Mouse (Mus musculus) heart, postnatal 0 days (tissue): ENCODE measurements around the gene Jade2. TPM values are rescaled to one million over a fixed set of nuclear protein-coding genes. Genes with fewer than 3 reads are reported as not detected.

Source experiments
- ATAC-seq: fragments of 200-750 bp; cut with Nextera tagmentation; 2 replicates; pipeline ENCODE4 v1.8.0; 2017; ENCODE audit warnings: low read depth, moderate number of reproducible peaks, moderate library complexity; ENCODE audit not compliant: insufficient read depth
- DNase-seq: peaks from one replicate; pipeline ENCODE4 v3.0.0-alpha.2; 2016; ENCODE audit warnings: low spot score
- H3K27ac ChIP-seq: fragments of 300-500 bp; sonication (generic); 2 replicates; pipeline ENCODE4 v1.5.1; 2014; ENCODE audit warnings: low read depth, mild to moderate bottlenecking
- H3K27me3 ChIP-seq: fragments of 300-500 bp; sonication (generic); 2 replicates; pipeline ENCODE4 v1.6.1; 2014; ENCODE audit warnings: low read length, mixed read lengths; ENCODE audit not compliant: control insufficient read depth, insufficient read depth
- H3K36me3 ChIP-seq: fragments of 300-500 bp; sonication (generic); replicated peaks from 2 replicates; pipeline ENCODE4 v1.6.1; 2014; ENCODE audit warnings: low read length, mixed read lengths; ENCODE audit not compliant: control insufficient read depth, insufficient read depth
- H3K4me1 ChIP-seq: fragments of 300-500 bp; sonication (generic); 2 replicates; pipeline ENCODE4 v1.6.1; 2014; ENCODE audit warnings: antibody characterized with exemption; ENCODE audit not compliant: control insufficient read depth, insufficient read depth
- H3K4me2 ChIP-seq: fragments of 300-500 bp; sonication (generic); 2 replicates; pipeline ENCODE4 v1.6.1; 2014; ENCODE audit warnings: low read depth, mild to moderate bottlenecking, low read length, moderate library complexity
- H3K4me3 ChIP-seq: fragments of 300-500 bp; sonication (generic); 2 replicates; pipeline ENCODE4 v1.5.1; 2014; ENCODE audit warnings: low read depth, low read length
- H3K9ac ChIP-seq: fragments of 300-500 bp; sonication (generic); replicated peaks from 2 replicates; pipeline ENCODE4 v1.6.1; 2014; ENCODE audit warnings: low read depth, low read length, mixed read lengths
- H3K9me3 ChIP-seq: fragments of 300-500 bp; sonication (generic); replicated peaks from 2 replicates; pipeline ENCODE4 v1.6.1; 2016; ENCODE audit warnings: low read length; ENCODE audit not compliant: control insufficient read depth
- CTCF ChIP-seq: IDR thresholded peaks from 2 replicates; pipeline ENCODE4 v1.5.1; 2016; ENCODE audit warnings: antibody characterized with exemption, control low read depth, low read depth
- EP300 ChIP-seq: IDR thresholded peaks from 2 replicates; pipeline ENCODE4 v1.6.1; 2016; ENCODE audit warnings: antibody characterized with exemption, low read depth
- WGBS: fragments of 180-500 bp; shearing (Covaris S2); extraction: QIAGEN DNeasy Blood & Tissue Kit; methylation state at CpG from one replicate; pipeline ENCODE4 v1.1.7; 2014; 5-methylcytosine and 5-hydroxymethylcytosine counted together
- polyA plus RNA-seq: library from polyadenylated mRNA; unstranded; fragments of >200 nt; fragmentation: Nextera tagmentation; extraction: Ambion mirVana; gene quantifications from 2 replicates; pipeline ENCODE4 v1.2.1, GENCODE M21; 2015
- total RNA-seq: library from RNA; depleted of rRNA; stranded (reverse); fragments of >200 nt; gene quantifications from 2 replicates; pipeline ENCODE4 v1.2.3, GENCODE M21; 2014; ENCODE audit warnings: low replicate concordance

Jade2 gene
- total and polyA plus RNA-seq, 2 experiments from 2014 or later: 0.72 to 1.9 TPM

GRCm38 (mm10) chr11:51823271-51823670 lies 34.2 kb downstream of the Jade2 start:
- H3K27ac ChIP-seq: no peak overlapping the region
- WGBS: 89% methylated on average over 11 of the region's 11 CpGs
- H3K9me3 ChIP-seq: no peaks in the 10 kb centered on the region
- peaks cover 8% of the 10 kb centered on the region; the same call in 1 of the 2 replicates for H3K4me1 ChIP-seq
- no peak overlapping the region for H3K4me3 ChIP-seq
- no peak for TF ChIP-seq EP300
- no peak for TF ChIP-seq CTCF
- DNase-seq (no peak), ATAC-seq (no peak)
- H3K4me2 ChIP-seq: no peak overlapping the region
- no peaks in the 10 kb centered on the region for H3K27me3 ChIP-seq
- H3K36me3 ChIP-seq: peaks cover 18% of the 10 kb centered on the region
- no peak overlapping the region for H3K9ac ChIP-seq

- H3K9ac ChIP-seq: no peak overlapping the region
- no peak overlapping the region for H3K4me2 ChIP-seq
- ATAC-seq (no peak), DNase-seq (no peak)
- WGBS: 45% methylated on average over 4 of the region's 4 CpGs
- H3K27ac ChIP-seq: no peak overlapping the region
- H3K4me3 ChIP-seq: no peak overlapping the region
- no peaks in the 10 kb centered on the region for H3K27me3 ChIP-seq
- TF ChIP-seq EP300: no peak
- no peaks in the 10 kb centered on the region for H3K9me3 ChIP-seq
- peaks cover 14% of the 10 kb centered on the region for H3K36me3 ChIP-seq
- peaks cover 8% of the 10 kb centered on the region; the same call in 1 of the 2 replicates for H3K4me1 ChIP-seq
Observed at GRCm38 (mm10) chr11:51822736-51823135, 34.7 kb downstream of the Jade2 start.

- DNase-seq: peak; percentile 54
- Histone ChIP-seq H3K9ac (no peak overlapping the region), H3K4me1 (peaks cover 8% of the 10 kb centered on the region; the same call in 1 of the 2 replicates), H3K9me3 (no peaks in the 10 kb centered on the region), H3K27me3 (no peaks in the 10 kb centered on the region), H3K27ac (no peak overlapping the region), H3K36me3 (peaks cover 15% of the 10 kb centered on the region), H3K4me2 (no peak overlapping the region), H3K4me3 (no peak overlapping the region)
- ATAC-seq: no peak
- WGBS: 31% methylated on average over 11 of the region's 11 CpGs
- peak; percentile 83 for TF ChIP-seq CTCF
- TF ChIP-seq EP300: no peak
Observed at GRCm38 (mm10) chr11:51820861-51821260, 36.6 kb downstream of the Jade2 start.

GRCm38 (mm10) chr11:51819964-51820363 lies 37.5 kb downstream of the Jade2 start:
- Histone ChIP-seq H3K4me1 (peaks cover 8% of the 10 kb centered on the region; the same call in 1 of the 2 replicates), H3K9ac (no peak overlapping the region), H3K9me3 (no peaks in the 10 kb centered on the region), H3K4me3 (no peak overlapping the region), H3K4me2 (no peak overlapping the region), H3K27me3 (no peaks in the 10 kb centered on the region), H3K27ac (no peak overlapping the region), H3K36me3 (peaks cover 13% of the 10 kb centered on the region)
- TF ChIP-seq CTCF: peak; percentile 26; the same call in 1 of the 2 replicates
- TF ChIP-seq EP300: no peak
- 74% methylated on average over 3 of the region's 3 CpGs for WGBS
- ATAC-seq (no peak), DNase-seq (no peak)

GRCm38 (mm10) chr11:51818837-51819236 lies 38.6 kb downstream of the Jade2 start:
- Histone ChIP-seq H3K27me3 (no peaks in the 10 kb centered on the region), H3K4me1 (0 out of 2 replicates have a peak, but pooled peaks cover 1% of the 10 kb centered on the region), H3K4me2 (no peak overlapping the region), H3K9me3 (no peaks in the 10 kb centered on the region), H3K27ac (no peak overlapping the region), H3K9ac (no peak overlapping the region), H3K4me3 (no peak overlapping the region), H3K36me3 (peaks cover 13% of the 10 kb centered on the region)
- WGBS: 85% methylated on average over 4 of the region's 4 CpGs
- DNase-seq (no peak), ATAC-seq (no peak)
- TF ChIP-seq CTCF: no peak
- no peak for TF ChIP-seq EP300

GRCm38 (mm10) chr11:51817756-51818155 lies 39.7 kb downstream of the Jade2 start:
- peaks cover 13% of the 10 kb centered on the region for H3K36me3 ChIP-seq
- no peaks in the 10 kb centered on the region for H3K27me3 ChIP-seq
- no peaks in the 10 kb centered on the region for H3K9me3 ChIP-seq
- ATAC-seq (peak; percentile 65), DNase-seq (peak; percentile 83)
- no peaks in the 10 kb centered on the region for H3K4me1 ChIP-seq
- no peak overlapping the region for H3K27ac ChIP-seq
- no peak overlapping the region for H3K4me3 ChIP-seq
- TF ChIP-seq EP300: no peak
- peak; percentile 92 for TF ChIP-seq CTCF
- H3K9ac ChIP-seq: no peak overlapping the region
- WGBS: 36% methylated on average over 6 of the region's 6 CpGs
- H3K4me2 ChIP-seq: no peak overlapping the region
